ENCODE assay signal across 21 mouse cellular contexts in the genomic region with DNA sequence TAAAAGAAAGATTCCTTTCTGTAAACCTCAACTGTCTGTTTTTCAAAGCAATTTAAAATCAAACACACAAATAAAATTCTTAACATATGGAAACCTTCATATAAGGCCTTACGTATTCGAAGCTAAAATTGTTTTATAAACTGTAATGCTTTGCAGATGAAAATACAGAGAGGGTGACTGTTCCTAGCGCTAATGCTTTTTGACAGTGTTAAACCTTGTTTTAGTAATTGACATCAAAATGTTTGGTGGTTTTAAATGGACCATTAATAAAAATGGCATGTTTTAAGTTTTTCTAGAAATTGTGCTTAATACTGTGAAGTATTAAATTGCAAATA.
DNase-seq lines count a peak whose midpoint lies in the region; ATAC-seq lines count a peak whose summit lies in the region.
"Had no signal": no experiment of that assay in that cellular context is flagged by ENCODE, and none has a peak within 500 bp of the region (broad histone marks: within the 10 kb centered on the region; RNA-seq: fewer than 3 reads in every experiment).

No protein-coding gene starts in this region.

- no peaks in the 10 kb centered on the region for H3K9me3 ChIP-seq in embryonic facial prominence, embryonic 12.5 days
- H3K9me3 ChIP-seq in embryonic facial prominence, embryonic 14.5 days (ENCODE audit: control insufficient read depth, low read length) = 0 out of 2 replicates have a peak, but pooled peaks cover 5% of the 10 kb centered on the region
- H3K9me3 ChIP-seq in limb, embryonic 13.5 days = no peaks in the 10 kb centered on the region
- H3K9me3 ChIP-seq: forebrain, embryonic 12.5 days; forebrain, embryonic 15.5 days; heart, embryonic 10.5 days; heart, embryonic 13.5 days; hindbrain, embryonic 12.5 days; hindbrain, embryonic 15.5 days had no signal

- no peak overlapping the region for H3K9ac ChIP-seq in embryonic facial prominence, embryonic 12.5 days
- no peak overlapping the region for H3K9ac ChIP-seq in embryonic facial prominence, embryonic 14.5 days (ENCODE audit: low read depth, low read length)
- no peak overlapping the region for H3K9ac ChIP-seq in limb, embryonic 13.5 days
- H3K9ac ChIP-seq: forebrain, embryonic 12.5 days; forebrain, embryonic 15.5 days; heart, embryonic 13.5 days; hindbrain, embryonic 12.5 days; hindbrain, embryonic 15.5 days had no signal

- H3K27me3 ChIP-seq in embryonic facial prominence, embryonic 12.5 days = 0 out of 2 replicates have a peak, but pooled peaks cover 3% of the 10 kb centered on the region
- peaks cover 17% of the 10 kb centered on the region for H3K27me3 ChIP-seq in embryonic facial prominence, embryonic 14.5 days (replicated peaks; ENCODE audit: control insufficient read depth, insufficient read depth, low read length)
- H3K27me3 ChIP-seq in limb, embryonic 13.5 days = no peaks in the 10 kb centered on the region
- H3K27me3 ChIP-seq: forebrain, embryonic 12.5 days; forebrain, embryonic 15.5 days; heart, embryonic 13.5 days; hindbrain, embryonic 12.5 days; hindbrain, embryonic 15.5 days had no signal

- peak; percentile 62; the same call in 1 of the 2 replicates for ATAC-seq in embryonic facial prominence, embryonic 12.5 days (ENCODE audit: insufficient number of reproducible peaks, insufficient read depth, low FRiP score, low TSS enrichment)
- ATAC-seq in embryonic facial prominence, embryonic 14.5 days (ENCODE audit: low read depth) = peak; percentile 81
- ATAC-seq in limb, embryonic 13.5 days (ENCODE audit: low FRiP score, low read depth) = peak; percentile 86
- ATAC-seq: CD4-positive, CD25-positive, alpha-beta regulatory T cell, adult 4 months had no signal

- H3K4me1 ChIP-seq in embryonic facial prominence, embryonic 12.5 days = peaks cover 5% of the 10 kb centered on the region; the same call in 1 of the 2 replicates
- peaks cover 4% of the 10 kb centered on the region for H3K4me1 ChIP-seq in embryonic facial prominence, embryonic 14.5 days (ENCODE audit: control insufficient read depth, insufficient read depth, low read length)
- peaks cover 18% of the 10 kb centered on the region for H3K4me1 ChIP-seq in limb, embryonic 13.5 days
- H3K4me1 ChIP-seq: forebrain, embryonic 12.5 days; heart, embryonic 10.5 days; hindbrain, embryonic 12.5 days; hindbrain, embryonic 15.5 days had no signal

- no peak overlapping the region for H3K27ac ChIP-seq in embryonic facial prominence, embryonic 12.5 days
- H3K27ac ChIP-seq in embryonic facial prominence, embryonic 14.5 days (replicated peaks; ENCODE audit: low read depth, low read length) = no peak overlapping the region
- H3K27ac ChIP-seq in limb, embryonic 13.5 days = peak overlapping the region; percentile 58; the same call in 1 of the 2 replicates
- H3K27ac ChIP-seq: forebrain, embryonic 12.5 days; forebrain, embryonic 15.5 days; heart, adult 2 months; heart, embryonic 10.5 days; heart, embryonic 13.5 days; hindbrain, embryonic 12.5 days; hindbrain, embryonic 15.5 days had no signal

- H3K4me3 ChIP-seq in embryonic facial prominence, embryonic 12.5 days = no peak overlapping the region
- H3K4me3 ChIP-seq in embryonic facial prominence, embryonic 14.5 days (ENCODE audit: low read depth, low read length) = no peak overlapping the region
- no peak overlapping the region for H3K4me3 ChIP-seq in limb, embryonic 13.5 days
- H3K4me3 ChIP-seq: erythroblast, embryonic 14.5 days; forebrain, embryonic 12.5 days; forebrain, embryonic 15.5 days; heart, adult 2 months; heart, embryonic 10.5 days; heart, embryonic 13.5 days; hindbrain, embryonic 12.5 days; hindbrain, embryonic 15.5 days had no signal

- no peak overlapping the region for H3K4me2 ChIP-seq in embryonic facial prominence, embryonic 12.5 days (replicated peaks)
- no peak overlapping the region; the same call in 1 of the 2 replicates for H3K4me2 ChIP-seq in embryonic facial prominence, embryonic 14.5 days (ENCODE audit: low read depth, low read length)
- no peak overlapping the region for H3K4me2 ChIP-seq in limb, embryonic 13.5 days (replicated peaks)
- H3K4me2 ChIP-seq: forebrain, embryonic 12.5 days; forebrain, embryonic 15.5 days; heart, embryonic 13.5 days; hindbrain, embryonic 12.5 days; hindbrain, embryonic 15.5 days had no signal

- DNase-seq in embryonic facial prominence, embryonic 14.5 days (ENCODE audit: low spot score) = no peak
- no peak for DNase-seq in thymus, postnatal 25 days
- DNase-seq in embryo, embryonic 10 days (ENCODE audit: low spot score) = no peak
- no peak for DNase-seq in kidney, postnatal 10 days
- DNase-seq: cerebellum, adult 11 months; cerebellum, adult 2 months; cerebellum, adult 9-11 months; gastrocnemius, postnatal 36 days; heart, adult 2 months; heart, postnatal 14 days; heart, postnatal 4 days had no signal

- 31% methylated on average over 3 of the region's 3 CpGs for WGBS in embryonic facial prominence, embryonic 12.5 days
- WGBS in embryonic facial prominence, embryonic 14.5 days = 34% methylated on average over 3 of the region's 3 CpGs
- 27% methylated on average over 3 of the region's 3 CpGs for WGBS in limb, embryonic 13.5 days

- no peaks in the 10 kb centered on the region for H3K36me3 ChIP-seq in embryonic facial prominence, embryonic 12.5 days
- H3K36me3 ChIP-seq in embryonic facial prominence, embryonic 14.5 days (ENCODE audit: control insufficient read depth, insufficient read depth, low read length) = no peaks in the 10 kb centered on the region
- H3K36me3 ChIP-seq in limb, embryonic 13.5 days = no peaks in the 10 kb centered on the region
- H3K36me3 ChIP-seq: forebrain, embryonic 12.5 days; forebrain, embryonic 15.5 days; heart, embryonic 10.5 days; heart, embryonic 13.5 days; hindbrain, embryonic 12.5 days; hindbrain, embryonic 15.5 days had no signal
